Mouse (Mus musculus) hindbrain, embryonic 16.5 days (tissue): Measurements from ENCODE around the gene Aldob. TPM values are rescaled to one million over a fixed set of nuclear protein-coding genes. Genes with fewer than 3 reads are reported as not detected.
"Not testable (repeated sequence)": the region's sequence is repeated elsewhere in the genome, so short reads cannot be mapped to it uniquely, and the experiment has no call there.

ENCODE experiments used
- ATAC-seq: fragments of 200-750 bp; cut with Nextera tagmentation; 2 replicates; pipeline ENCODE4 v1.8.0; 2017; ENCODE audit warnings: moderate TSS enrichment, moderate library complexity
- H3K27ac ChIP-seq: fragments of 300-500 bp; sonication (generic); 2 replicates; pipeline ENCODE4 v1.5.1; 2014; ENCODE audit warnings: low read depth, mild to moderate bottlenecking, control low read depth, low read length, moderate library complexity
- H3K27me3 ChIP-seq: fragments of 300-500 bp; sonication (generic); replicated peaks from 2 replicates; pipeline ENCODE4 v1.6.1; 2014; ENCODE audit warnings: low read length; ENCODE audit not compliant: control insufficient read depth, insufficient read depth
- H3K36me3 ChIP-seq: fragments of 300-500 bp; sonication (generic); 2 replicates; pipeline ENCODE4 v1.6.1; 2014; ENCODE audit warnings: mild to moderate bottlenecking, low read length, moderate library complexity, mixed read lengths; ENCODE audit not compliant: control insufficient read depth, insufficient read depth
- H3K4me1 ChIP-seq: fragments of 300-500 bp; sonication (generic); 2 replicates; pipeline ENCODE4 v1.6.1; 2014; ENCODE audit warnings: low read depth, low read length; ENCODE audit not compliant: control insufficient read depth, insufficient read depth
- H3K4me2 ChIP-seq: fragments of 300-500 bp; sonication (generic); 2 replicates; pipeline ENCODE4 v1.6.1; 2014; ENCODE audit warnings: mild to moderate bottlenecking, low read length, control low read depth, moderate library complexity
- H3K4me3 ChIP-seq: fragments of 300-500 bp; sonication (generic); 2 replicates; pipeline ENCODE4 v1.5.1; 2014; ENCODE audit warnings: mild to moderate bottlenecking, low read length, control low read depth, moderate library complexity
- H3K9ac ChIP-seq: fragments of 300-500 bp; sonication (generic); 2 replicates; pipeline ENCODE4 v1.6.1; 2014; ENCODE audit warnings: low read depth, mild to moderate bottlenecking, control low read depth, low read length, moderate library complexity
- H3K9me3 ChIP-seq: fragments of 300-500 bp; sonication (generic); 2 replicates; pipeline ENCODE4 v1.6.1; 2014; ENCODE audit warnings: mild to moderate bottlenecking, low read length, moderate library complexity; ENCODE audit not compliant: control insufficient read depth
- WGBS: fragments of 180-500 bp; shearing (Covaris S2); extraction: QIAGEN DNeasy Blood & Tissue Kit; methylation state at CpG from one replicate; pipeline ENCODE4 v1.1.7; 2014; 5-methylcytosine and 5-hydroxymethylcytosine counted together
- polyA plus RNA-seq: library from polyadenylated mRNA; unstranded; fragments of >200 nt; fragmentation: Nextera tagmentation; extraction: Ambion mirVana; gene quantifications from 2 replicates; pipeline ENCODE4 v1.2.1, GENCODE M21; 2015

Aldob gene
- polyA plus RNA-seq, 1 experiment from 2014 or later = 0.60 TPM

DNA sequence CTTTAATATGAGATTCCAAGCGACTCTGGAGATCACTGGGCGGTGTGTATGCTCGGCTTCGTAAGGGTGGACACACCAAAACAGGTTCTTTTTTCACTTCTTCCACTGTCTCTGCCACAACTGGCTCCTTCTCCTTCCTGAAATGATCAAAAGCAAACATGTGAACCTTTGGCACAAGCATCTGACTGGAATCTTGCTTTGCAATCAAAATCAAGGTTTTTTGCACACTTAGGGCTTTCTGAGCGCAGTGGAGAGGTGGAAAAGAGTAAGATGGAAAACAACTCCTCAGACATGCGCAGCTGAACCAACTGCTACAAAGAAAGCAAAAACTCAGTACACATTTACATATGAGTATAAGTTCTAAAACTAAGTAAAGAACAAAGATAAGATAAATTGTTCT lies 34.9 kb downstream of the Aldob start:
- no peaks in the 10 kb centered on the region for H3K27me3 ChIP-seq
- no peak overlapping the region for H3K9ac ChIP-seq
- no peak for ATAC-seq
- H3K27ac ChIP-seq = no peak overlapping the region
- H3K4me1 ChIP-seq = peaks cover 5% of the 10 kb centered on the region
- no peak overlapping the region for H3K4me3 ChIP-seq
- H3K36me3 ChIP-seq = peaks cover 12% of the 10 kb centered on the region
- WGBS = 97% methylated on average over 6 of the region's 6 CpGs
- H3K4me2 ChIP-seq = no peak overlapping the region
- no peaks in the 10 kb centered on the region for H3K9me3 ChIP-seq

DNA sequence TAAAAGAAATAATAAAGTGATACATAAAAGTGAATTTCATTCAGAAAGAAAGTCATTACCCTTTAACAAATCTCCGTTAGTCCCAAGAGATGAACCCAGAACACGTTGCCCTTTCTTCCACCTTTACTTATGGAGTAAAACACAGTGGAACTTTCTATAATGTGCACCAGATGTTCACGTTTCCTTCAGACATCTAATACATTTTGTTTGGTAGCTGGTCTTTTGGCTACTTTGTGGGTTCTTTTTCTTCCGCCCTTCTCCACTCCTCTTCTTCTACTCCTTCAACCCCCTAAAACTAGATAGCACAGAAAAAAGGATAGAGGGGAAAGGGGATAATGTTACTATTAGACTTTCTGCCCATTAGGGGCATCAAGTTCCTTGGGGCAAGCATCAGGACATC lies 36.7 kb downstream of the Aldob start:
- Histone ChIP-seq H3K9ac (no peak overlapping the region), H3K4me2 (no peak overlapping the region), H3K4me1 (no peaks in the 10 kb centered on the region), H3K27ac (no peak overlapping the region), H3K27me3 (no peaks in the 10 kb centered on the region), H3K9me3 (no peaks in the 10 kb centered on the region), H3K36me3 (peaks cover 10% of the 10 kb centered on the region), H3K4me3 (no peak overlapping the region)
- ATAC-seq = no peak
- WGBS = 85% methylated on average over 4 of the region's 4 CpGs

DNA sequence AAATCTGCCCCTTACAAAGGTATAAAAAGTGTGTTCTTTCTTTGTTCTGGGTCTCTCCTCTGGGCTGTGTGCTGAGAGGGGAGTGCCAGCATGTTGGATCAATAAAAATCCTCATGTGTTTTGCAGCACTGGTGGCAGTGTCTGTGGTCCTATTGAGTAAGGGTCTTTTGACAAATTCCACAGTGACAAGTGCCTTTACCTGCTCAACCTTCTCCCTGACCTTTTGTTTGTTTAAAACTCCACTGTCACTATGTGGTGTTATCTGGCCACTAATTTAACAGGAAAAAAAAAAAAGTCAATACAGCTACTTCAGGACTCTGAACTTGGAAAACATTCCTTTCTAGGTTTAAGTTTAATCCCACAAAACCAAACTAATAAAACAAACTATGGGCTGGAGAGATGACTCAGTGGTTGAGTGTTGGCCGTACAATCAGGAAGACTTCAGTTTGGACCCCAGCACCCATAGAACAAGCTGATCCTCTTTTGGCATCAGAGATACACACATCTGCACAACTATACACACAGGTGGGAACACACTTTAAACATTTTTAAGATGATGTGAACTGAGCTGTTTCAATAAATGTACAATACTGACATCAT lies 39.0 kb downstream of the Aldob start:
- not testable (repeated sequence) for H3K4me1 ChIP-seq, H3K9me3 ChIP-seq, H3K4me3 ChIP-seq, H3K27me3 ChIP-seq, H3K4me2 ChIP-seq, H3K9ac ChIP-seq, ATAC-seq, H3K27ac ChIP-seq
- 92% methylated on average over 1 of the region's 1 CpGs for WGBS
- peaks cover 10% of the 10 kb centered on the region for H3K36me3 ChIP-seq

DNA sequence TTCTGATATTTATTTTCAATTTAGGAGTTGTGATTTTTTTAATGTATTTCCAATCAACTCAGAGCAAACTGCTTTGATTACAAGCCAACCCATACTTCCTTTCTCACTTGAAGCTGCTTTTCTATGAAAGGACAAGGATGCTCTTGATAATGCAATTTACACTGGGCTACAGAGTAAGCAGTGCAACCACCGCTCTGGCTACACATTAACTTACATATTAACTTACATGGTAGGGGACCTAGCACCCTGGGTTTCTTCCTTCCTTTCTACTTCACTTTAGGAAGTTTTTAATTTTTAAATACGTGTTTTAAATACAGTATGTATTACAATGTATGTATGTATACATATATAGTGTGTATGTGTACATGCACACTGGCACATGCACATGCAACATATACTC lies 40.2 kb downstream of the Aldob start:
- H3K9ac ChIP-seq = no peak overlapping the region
- H3K9me3 ChIP-seq = no peaks in the 10 kb centered on the region
- ATAC-seq = no peak
- H3K27me3 ChIP-seq = no peaks in the 10 kb centered on the region
- no peak overlapping the region for H3K27ac ChIP-seq
- H3K4me2 ChIP-seq = no peak overlapping the region
- WGBS = 94% methylated on average over 2 of the region's 2 CpGs
- no peaks in the 10 kb centered on the region for H3K4me1 ChIP-seq
- H3K36me3 ChIP-seq = peaks cover 10% of the 10 kb centered on the region
- H3K4me3 ChIP-seq = no peak overlapping the region

DNA sequence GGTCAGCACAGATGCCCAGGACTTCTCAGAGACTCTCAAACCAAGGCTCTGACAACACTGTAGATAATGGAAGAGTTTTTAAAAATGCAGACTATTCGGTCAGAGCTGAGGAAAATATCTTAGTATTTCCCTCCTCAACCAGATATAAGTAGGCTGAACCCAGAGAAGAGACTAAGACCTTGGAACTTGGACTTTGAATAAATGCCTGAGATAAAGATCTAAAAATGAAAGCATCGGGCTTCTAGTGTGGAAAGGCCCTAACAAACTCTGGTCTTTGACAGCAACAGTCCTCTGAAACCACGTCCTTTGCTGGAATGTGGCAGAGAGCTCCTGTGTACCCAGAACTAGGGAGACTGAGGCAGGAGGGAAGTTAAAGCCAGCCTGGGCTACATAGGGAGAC lies 43.0 kb downstream of the Aldob start, which contains the start of gene Baat:
Gene Baat, minus strand, starts transcription at position 172 of the 400 bp plus-strand sequence.
- 78% methylated on average over 3 of the region's 3 CpGs for WGBS
- H3K27me3 ChIP-seq = no peaks in the 10 kb centered on the region
- no peak for ATAC-seq

DNA sequence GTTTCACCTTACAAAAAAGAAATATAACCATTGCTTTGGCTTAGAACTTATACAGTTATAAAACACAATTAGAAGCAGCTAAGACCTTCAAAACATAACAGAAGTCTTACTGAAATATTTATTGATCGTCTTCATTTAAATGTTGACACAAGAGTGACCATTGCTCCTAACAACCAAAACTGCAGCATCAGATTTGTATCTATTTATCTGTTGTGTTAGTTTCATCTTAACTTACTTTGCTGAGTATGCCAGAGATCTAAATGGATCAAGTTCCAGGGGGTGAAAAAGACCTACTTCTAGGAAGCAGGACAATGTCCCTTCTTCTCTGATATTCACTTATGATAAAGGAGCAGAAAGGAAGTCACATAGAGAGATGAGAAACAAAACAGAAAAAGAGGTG lies 45.8 kb downstream of the Aldob start:
- no peaks in the 10 kb centered on the region for H3K36me3 ChIP-seq
- no peaks in the 10 kb centered on the region for H3K27me3 ChIP-seq
- H3K9ac ChIP-seq = no peak overlapping the region
- H3K9me3 ChIP-seq = no peaks in the 10 kb centered on the region
- H3K4me1 ChIP-seq = no peaks in the 10 kb centered on the region
- H3K27ac ChIP-seq = no peak overlapping the region
- H3K4me2 ChIP-seq = no peak overlapping the region
- no peak for ATAC-seq
- no peak overlapping the region for H3K4me3 ChIP-seq
- 93% methylated on average over 1 of the region's 1 CpGs for WGBS

More for the DNA sequence above, 43.0 kb downstream of the Aldob start, which contains the start of gene Baat:
- Histone ChIP-seq H3K9me3 (no peaks in the 10 kb centered on the region), H3K4me3 (no peak within 1 kb of the TSS), H3K36me3 (no peaks in the 10 kb centered on the region), H3K9ac (no peak within 1 kb of the TSS), H3K4me1 (no peaks in the 10 kb centered on the region), H3K27ac (no peak within 1 kb of the TSS), H3K4me2 (no peak within 1 kb of the TSS)

Other genes starting within 250 kb of the Aldob start
- not detected in 2 replicates for gene Acnat2, start 141.4 kb downstream of the Aldob start, polyA plus RNA-seq
- not detected in 2 replicates for gene Acnat1, start 75.6 kb downstream of the Aldob start, polyA plus RNA-seq
- not detected in 2 replicates for gene Baat, start 43.0 kb downstream of the Aldob start, polyA plus RNA-seq
- gene Mrpl50, start 28.5 kb downstream of the Aldob start, polyA plus RNA-seq = 74.3 and 76.5 TPM in 2 replicates
- gene Zfp189, start 28.4 kb downstream of the Aldob start, polyA plus RNA-seq = 12.2 and 12.4 TPM in 2 replicates
- gene Tmem246, start 48.3 kb upstream of the Aldob start, polyA plus RNA-seq = 142 and 156 TPM in 2 replicates
- 41.8 and 41.9 TPM in 2 replicates for gene Rnf20, start 82.5 kb upstream of the Aldob start, polyA plus RNA-seq
- gene Ppp3r2, start 132.5 kb upstream of the Aldob start, polyA plus RNA-seq = 0.41 and 0.53 TPM in 2 replicates